Mouse (Mus musculus) gastrocnemius, postnatal 14 days (tissue): Measurements from ENCODE around the gene Smpd3. TPM values are rescaled to one million over a fixed set of nuclear protein-coding genes. Genes with fewer than 3 reads are reported as not detected.
"Not testable (repeated sequence)": the region's sequence is repeated elsewhere in the genome, so short reads cannot be mapped to it uniquely, and the experiment has no call there.

Experiments
- DNase-seq: peaks from one replicate; pipeline ENCODE4 v3.0.0; 2021; ENCODE audit warnings: mixed read lengths
- intact Hi-C: fragments of 180-260 bp; cut with DNase I; formaldehyde crosslinking; loops from one replicate; pipeline ENCODE4 v1.15.1; 2025; ENCODE audit warnings: low total_unique reads
- total RNA-seq, 2 experiments: library from RNA; stranded (reverse); gene quantifications; 2 replicates each; pipeline ENCODE4 v1.2.3; 2021

Smpd3 gene
- total RNA-seq, 2 experiments from 2014 or later, result 1.4 TPM

DNA sequence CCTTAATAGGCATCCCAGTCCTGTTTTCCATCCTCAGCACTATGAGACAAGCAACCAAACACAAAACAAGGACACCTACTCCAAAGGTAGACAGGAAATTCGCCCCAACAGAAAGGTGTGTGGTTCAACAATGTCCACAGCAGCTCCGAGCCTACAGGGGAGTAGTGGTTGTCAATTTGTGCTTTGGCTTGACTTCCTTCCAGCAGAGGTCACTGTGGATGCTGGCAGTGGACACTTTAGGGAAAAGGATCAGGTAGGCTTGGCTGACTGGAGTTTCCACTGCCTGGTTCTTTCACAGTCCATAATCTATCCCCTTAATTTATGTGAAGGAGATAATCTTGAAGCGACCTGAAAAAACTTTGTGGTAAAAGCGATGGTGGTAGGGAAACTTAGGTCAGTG lies 2.6 kb downstream of the Smpd3 start:
- intact Hi-C loops, result loop anchor here (10.0 kb wide), 1 partner anchor 70 kb away; no protein-coding TSS in a partner anchor

DNA sequence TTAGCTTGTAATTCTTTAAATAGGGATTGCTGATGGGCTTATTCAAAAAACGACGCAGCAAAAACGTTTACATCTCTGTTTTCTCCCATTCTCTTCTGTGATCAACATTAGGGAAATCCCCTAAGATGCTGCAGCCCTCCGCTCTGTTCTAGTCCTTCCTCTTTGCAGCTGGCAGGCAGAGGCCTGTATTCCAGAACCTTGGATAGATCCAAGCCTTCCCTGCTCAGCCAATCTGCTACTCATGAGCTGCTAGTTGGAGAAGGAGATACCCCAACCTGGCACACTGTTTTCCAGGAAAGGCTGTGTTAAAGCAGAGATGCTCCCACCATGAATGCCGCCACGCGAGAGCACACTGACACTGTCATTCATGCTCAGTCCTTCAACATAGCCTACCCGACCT lies 4.4 kb downstream of the Smpd3 start:
- intact Hi-C loops, result loop anchor here (10.0 kb wide), 1 partner anchor 71 kb away; no protein-coding TSS in a partner anchor
- DNase-seq, result no peak

More for the DNA sequence above, 2.6 kb downstream of the Smpd3 start:
- no peak for DNase-seq

DNA sequence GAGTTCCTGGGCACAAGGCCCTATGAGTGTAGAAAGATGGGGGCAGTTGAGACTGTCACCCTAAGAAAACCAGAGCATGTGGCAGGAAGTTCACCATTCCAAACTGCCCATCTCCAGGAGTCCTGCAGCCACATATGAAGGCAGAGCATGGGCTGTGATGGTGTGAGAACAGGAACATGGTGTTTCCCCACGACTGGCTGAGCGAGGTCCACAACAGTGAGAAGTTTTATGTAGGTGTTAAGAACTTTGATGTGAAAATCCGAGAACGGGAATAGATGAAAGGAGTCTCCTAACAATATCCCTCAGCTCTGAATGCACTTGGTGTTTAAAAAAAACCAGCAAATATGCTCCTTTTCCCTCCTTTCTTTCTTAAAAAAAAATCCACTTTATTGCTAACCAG lies 5.3 kb downstream of the Smpd3 start:
- no peak for DNase-seq
- intact Hi-C loops, result loop anchor here (10.0 kb wide), 1 partner anchor 72 kb away; no protein-coding TSS in a partner anchor

DNA sequence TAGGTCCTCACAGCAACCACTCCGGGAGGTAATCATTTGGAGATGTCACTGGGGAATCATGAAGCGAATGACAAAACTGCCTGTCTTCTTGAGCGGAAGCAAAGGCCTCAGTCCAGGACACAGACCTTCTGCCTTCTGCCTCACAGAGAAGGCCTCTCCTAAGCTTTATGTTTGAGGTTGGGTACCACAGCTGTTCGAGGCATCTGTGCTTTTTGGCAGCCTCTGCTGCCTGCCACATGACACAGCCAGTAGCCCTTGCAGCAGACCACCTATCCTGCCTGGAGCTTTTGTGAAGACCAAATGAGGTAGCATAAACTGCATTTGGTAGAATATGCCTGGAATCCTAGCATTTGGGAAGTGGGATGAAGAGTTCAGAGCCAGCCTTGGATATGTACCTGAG lies 11.2 kb downstream of the Smpd3 start:
- DNase-seq, result no peak
- intact Hi-C loops, result no loop called here

DNA sequence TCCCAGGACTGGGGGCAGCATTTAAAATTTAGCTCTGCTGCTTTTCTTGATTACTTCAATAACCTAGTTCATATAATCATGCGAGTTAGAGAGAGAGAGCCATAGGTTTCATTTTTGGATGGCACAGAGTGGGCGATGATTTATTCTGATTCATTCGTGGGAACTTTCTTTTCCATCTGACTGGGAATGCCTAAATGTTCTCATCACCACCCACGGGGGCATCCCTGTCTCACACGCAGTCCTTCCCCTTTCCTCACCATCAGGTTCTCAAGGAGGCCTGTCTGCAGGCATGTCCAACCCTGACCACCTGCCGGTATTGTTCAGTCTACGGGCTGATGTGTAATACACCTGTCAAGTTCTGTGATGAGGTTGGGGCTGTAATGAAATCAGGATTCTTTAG lies 16.4 kb downstream of the Smpd3 start:
- no peak for DNase-seq
- intact Hi-C loops, result no loop called here

DNA sequence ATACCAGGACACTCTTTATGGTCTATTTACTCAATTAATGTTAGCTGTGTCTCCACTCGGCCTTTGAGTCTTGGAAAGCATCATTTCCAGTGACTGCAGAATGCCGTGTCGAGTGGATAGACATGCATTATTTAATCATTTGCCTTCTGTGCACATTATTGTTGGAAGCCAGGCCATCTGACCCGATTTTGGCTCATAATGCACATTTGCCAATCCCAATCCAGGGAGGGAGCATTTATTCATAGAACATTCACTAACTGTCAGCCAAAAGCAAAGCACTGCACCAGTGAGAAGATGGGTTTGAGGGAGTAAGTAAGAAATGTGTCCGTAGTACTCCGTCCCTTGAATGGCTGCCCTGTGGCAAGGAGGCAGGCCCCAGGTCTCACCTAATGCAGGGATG lies 17.8 kb downstream of the Smpd3 start:
- intact Hi-C loops, result no loop called here
- DNase-seq, result no peak

DNA sequence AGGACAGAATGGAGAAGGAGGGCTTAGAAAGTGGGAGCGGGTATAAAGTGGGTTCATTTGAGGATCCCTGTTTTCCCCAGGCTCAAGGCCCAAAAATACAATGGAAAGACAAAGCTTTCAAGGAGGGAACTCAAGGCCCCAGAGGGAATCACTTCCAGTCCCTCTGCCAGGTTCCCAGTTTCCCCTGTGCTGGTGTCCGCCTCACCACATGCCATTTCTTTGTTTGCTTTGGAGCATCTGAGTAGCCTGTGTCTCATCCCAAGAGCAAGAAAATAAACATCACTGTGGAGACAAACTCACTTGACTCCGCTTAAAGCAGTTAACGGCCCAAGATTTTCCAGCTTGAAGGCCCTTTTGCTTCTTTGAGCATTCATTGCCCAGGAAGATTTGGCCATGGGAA lies 20.7 kb downstream of the Smpd3 start:
- intact Hi-C loops, result no loop called here
- DNase-seq, result no peak

DNA sequence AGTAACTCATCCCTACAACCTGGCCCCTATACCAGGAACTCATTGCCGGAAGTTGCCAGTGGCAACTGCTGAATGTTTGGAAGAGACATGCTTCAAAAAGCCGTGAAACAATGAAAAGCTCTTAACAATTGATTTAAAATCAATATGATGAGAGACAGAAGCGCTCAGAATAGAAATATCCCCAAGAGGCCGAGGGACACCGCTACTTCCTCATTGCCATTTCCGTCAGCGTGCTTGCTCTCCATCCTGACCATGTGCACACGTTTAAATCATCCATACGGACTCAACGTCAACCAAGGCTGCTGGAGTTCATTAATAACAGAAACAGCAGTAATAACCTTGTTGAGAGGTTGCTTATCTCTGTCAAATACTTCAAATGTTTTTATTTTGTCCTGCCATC lies 21.3 kb downstream of the Smpd3 start:
- no peak for DNase-seq

DNA sequence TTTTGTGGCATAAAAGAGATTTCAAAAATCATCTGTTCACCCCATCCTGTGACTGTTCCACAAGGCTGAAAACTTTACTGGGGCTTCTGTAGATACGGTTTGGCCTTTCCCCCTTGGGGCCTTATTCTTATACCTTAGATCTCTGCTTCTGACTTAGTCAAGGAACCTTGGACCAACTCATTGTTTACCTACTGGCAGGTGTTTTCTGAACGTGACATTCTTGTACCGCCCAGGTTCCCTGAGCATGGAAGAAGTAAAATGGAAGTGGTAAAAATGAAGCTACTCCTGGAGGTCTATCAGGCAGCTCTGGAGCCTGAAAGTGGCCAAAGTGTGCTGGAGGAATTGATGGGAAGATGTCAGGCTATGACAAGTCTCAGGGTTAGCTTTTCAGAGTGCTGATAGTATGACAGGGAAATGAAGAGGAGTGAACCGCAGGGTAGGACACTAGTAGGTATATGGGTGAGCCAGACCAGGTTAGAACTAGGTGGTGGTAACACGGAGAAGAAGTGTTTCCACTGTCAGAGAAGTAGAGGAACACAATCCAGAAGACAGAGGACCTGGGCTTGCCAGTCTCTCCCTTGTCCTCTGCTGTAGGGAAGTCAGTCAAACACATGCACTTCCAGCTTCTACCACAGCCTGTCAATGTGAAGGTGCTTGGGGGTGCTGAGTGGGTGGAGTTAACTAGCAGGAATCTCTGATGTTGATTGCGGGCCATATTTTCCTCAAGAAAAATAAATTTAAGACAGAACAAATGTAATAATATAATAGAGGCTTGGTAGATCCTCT lies 22.2 kb downstream of the Smpd3 start:
- DNase-seq, result no peak
- intact Hi-C loops, result no loop called here

More for the DNA sequence above, 21.3 kb downstream of the Smpd3 start:
- intact Hi-C loops, result no loop called here

DNA sequence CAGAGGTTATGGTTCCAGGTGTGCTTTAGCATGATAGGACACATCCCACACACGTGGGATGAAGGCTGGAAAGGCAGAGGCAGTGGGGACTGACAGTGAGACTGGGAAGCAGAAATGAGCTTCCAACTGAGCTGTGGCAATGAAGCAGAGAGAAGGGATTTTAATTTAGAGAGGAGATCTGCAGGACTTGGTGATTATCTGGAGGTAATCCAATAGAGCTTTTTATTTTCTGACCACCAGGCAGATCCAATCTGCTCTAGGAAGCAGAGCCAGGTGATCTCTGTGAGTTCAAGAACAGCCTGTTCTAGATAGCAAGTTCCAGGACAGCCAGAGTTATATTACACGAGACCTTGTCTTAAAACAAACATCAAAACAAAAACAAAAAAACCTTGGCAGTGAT lies 24.0 kb downstream of the Smpd3 start:
- intact Hi-C loops, result no loop called here

DNA sequence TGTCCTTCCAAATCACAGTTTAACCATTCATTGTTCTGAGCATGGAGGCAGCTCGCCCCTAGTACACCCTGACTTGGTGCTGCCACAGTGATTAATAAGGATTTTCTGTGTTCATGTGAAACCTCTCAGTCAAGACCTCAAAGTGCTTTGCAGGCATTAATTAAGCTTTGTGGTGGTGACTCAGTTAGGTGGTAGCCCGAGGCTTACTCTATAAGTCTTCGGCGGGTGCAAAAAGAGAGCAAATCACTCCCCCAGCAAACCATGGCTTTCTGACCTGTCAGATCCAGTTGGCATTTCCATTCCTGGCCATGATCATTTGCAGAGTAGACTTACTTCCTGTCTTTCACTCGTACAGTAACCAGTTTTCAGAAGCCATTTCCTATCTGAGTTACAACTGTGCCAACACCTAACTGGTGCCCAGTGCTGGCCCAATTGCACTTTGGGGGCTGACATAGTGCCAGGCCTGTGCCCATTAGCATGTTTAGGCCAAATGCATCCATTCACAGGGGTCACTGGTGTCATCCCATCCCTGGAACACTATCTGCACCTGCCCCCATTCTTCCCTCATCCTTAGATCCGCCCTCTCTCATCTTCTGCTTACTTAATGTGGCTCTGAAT lies 24.6 kb downstream of the Smpd3 start:
- DNase-seq, result no peak
- intact Hi-C loops, result no loop called here

More for the DNA sequence above, 24.0 kb downstream of the Smpd3 start:
- no peak for DNase-seq

DNA sequence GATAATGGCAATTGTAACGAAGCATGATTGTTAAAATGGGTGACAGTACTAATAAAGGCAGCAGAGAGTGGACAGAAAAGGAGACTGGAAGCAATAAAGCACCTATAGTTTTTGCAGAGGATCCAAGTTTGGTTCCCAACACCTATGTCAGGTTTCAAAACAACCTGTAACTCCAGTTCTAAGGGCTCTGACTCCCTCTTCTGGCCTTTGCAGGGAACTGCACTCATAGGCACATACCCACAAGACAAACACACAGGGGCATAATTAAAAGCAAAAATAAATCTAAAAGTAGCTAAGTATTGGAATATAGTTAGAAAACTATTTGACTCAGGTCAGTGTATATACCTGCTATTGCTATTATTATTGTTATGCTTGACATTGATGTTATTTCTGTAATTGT lies 25.8 kb downstream of the Smpd3 start:
- intact Hi-C loops, result no loop called here
- no peak for DNase-seq

DNA sequence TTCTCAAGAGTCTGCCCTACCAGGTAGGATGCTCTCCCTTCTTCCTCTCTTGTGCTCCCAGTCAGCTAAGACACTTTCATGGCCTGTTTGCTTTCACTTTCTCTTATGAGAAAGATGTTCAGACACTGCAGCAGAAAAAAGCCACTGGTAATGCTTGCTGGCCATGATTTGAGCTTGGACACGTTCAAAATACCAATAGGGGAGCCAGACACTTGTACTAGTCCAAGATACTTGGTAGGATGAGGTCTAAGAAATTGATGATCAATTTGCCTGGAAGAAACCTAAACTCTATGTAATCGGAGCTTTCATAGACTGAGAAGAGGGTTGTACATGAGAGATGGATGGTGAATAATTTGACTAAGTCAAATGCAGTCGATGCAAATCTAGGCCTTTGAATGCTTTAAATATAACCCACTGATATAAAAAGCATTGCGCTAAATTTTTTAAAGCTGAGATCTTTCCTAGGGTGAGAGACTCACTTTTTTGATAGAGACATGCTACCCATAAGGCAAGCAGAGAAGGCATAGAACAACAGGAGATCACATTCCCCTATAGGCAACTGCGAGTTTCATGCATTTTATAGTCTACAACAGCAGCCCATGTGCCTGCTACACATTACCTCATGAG lies 27.6 kb downstream of the Smpd3 start:
- intact Hi-C loops, result no loop called here
- DNase-seq, result no peak

DNA sequence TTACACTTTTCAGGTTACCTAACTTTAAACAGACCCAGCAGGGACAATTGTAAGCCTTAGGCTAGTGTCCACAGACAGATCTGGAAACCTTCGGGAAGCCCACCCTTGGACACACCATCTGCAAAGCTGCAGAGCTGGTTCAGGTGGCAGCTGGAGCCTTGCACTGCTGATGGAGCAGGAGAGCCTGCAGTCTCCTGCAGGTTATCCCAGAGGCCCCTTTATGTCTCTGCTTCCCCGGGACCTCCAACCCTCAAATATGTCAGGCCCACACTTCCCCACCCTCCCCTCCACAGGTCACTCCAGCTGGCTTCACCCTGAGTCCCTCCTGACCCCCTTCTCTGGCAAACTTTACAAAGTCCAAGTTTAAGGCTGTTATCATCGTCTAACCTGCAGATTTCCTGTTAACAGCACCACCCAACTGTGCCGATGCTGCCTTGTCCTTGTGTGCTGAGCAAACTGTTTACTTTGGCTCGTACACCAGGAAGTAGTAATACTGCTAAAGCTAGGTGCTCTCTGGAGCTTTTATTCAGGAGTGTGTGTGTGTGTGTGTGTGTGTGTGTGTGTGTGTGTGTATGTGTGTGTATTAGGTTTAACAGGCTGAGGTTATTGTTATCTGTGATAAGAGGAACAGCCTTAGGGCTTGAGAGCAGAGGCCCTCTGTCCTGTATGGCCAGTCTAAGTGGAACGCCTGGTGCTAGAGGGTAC lies 29.6 kb downstream of the Smpd3 start:
- DNase-seq, intact Hi-C loops: not testable (repeated sequence)

DNA sequence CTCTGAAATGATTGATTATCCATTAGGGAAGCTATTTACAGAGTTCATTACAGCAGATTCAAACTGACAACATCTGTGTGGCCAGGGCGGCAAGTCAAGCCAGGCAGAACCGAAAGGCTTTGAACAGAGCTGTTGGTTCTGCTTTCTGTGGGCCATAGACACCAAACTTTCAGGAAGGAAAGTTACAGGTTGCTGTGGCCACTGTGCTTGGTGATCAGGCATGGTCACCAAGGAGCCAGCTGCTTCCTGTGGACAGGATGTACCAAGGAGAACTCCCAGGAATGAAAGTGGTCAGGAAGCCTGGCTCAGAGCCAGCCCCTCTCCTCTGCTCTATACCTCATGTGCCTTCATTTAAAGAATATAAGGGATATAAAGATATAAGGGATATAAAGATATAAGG lies 30.2 kb downstream of the Smpd3 start:
- intact Hi-C loops, result no loop called here
- DNase-seq, result peak; percentile 12

DNA sequence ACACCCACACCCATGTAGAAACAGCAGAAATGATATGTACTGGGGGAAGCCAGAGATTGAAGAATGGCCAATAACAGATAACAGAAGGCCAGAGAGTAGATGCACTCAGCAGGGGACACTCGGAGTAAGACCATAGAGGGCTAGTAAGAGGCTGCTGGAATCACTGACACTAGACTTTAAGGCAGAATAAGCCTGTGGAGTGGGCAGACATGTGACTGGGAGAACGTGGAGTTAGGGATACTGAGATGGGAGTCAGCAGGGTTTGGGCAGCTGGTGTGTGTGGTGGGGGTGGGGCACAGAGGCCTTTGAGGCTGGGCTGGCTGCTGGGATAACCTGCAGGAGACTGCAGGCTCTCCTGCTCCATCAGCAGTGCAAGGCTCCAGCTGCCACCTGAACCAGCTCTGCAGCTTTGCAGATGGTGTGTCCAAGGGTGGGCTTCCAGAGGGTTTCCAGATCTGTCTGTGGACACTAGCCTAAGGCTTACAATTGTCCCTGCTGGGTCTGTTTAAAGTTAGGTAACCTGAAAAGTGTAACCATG lies 31.0 kb downstream of the Smpd3 start:
- DNase-seq, intact Hi-C loops: not testable (repeated sequence)

DNA sequence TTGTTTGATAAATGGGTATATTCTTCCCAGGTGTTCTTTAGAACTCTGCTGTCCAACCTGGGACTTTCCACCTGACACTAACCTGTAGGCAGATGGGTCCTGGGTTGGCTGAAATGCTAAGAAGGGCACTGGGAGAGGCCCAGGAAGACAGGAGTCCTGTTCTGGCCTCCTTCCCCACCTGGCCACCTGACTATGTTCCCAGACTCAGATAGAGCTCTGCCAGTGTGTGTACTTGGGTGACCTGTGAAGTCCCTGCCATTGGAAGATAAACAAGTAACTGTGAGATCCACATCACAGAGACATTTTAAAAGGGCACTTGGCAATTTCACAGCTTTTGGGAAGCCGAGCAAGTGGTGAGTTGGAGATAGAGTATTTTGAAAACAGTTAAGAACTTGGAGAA lies 31.7 kb downstream of the Smpd3 start:
- DNase-seq, result no peak
- intact Hi-C loops, result no loop called here

DNA sequence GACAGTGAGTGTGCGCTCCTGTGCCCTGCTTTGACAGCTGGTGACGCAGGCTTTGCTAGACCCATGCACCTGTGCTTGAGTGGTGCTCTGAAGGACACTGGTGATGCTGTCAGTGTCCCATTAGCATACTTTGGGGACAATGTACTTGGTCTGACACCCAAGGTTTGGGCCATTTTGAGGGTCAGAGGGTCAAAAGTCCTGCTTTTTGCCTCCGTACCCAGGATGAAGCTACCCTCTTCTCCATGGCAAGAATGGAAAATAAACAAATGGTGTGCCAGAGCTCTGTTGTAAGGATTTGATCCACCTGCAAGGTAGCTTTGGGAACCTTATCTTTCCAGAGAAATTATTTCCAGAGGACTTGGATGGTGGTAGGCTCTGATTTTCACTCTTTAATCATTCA lies 32.5 kb downstream of the Smpd3 start:
- DNase-seq, result no peak
- intact Hi-C loops, result no loop called here

DNA sequence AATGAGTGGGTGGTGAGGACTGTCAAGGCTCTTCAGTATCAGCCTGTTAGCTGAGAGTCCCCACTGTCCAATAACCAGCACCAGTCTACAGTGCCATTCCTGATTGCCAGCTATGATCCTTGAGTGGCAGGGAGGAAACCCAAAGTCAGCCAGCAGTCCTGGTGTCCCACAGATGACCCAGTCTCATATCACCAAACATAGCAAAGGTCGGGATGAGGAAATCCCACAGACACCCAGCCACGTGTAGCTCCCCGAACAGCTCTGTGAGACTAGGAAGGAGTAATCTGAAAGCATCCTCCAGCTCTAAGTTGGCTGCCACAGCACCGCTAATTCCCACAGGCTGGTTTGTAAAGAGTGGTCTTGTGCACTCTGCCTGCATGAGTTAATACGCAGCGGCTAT lies 33.5 kb downstream of the Smpd3 start:
- intact Hi-C loops, result no loop called here
- no peak for DNase-seq
